ENCODE assay signal across 24 mouse cellular contexts in the genomic region with DNA sequence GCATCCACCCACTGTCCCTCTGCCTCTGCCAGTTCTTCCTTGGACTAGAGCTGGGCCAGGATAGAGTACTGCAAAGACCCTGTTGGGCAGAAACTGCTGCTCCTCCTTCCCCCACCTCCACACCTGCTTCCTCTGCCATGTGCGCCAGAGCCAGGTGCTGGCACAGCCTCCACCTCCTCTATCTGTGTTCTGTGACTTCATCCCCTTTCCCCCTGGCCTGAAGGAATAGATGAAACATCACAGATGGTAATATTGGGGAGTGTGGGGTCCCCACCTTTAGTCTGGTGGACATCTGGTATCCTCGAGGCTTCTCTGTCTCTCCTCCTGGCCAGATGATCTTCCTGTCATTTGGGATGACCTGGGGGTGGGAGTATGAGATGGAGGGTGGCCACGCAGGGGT. TPM values are rescaled to one million over a fixed set of nuclear protein-coding genes. Genes with fewer than 3 reads are reported as not detected.
DNase-seq lines count a peak whose midpoint lies in the region; ATAC-seq and TF ChIP-seq lines count a peak whose summit lies in the region.
"Had no signal": no experiment of that assay in that cellular context is flagged by ENCODE, and none has a peak within 500 bp of the region (broad histone marks: within the 10 kb centered on the region; RNA-seq: fewer than 3 reads in every experiment).

No protein-coding gene starts in this region.

- 68% methylated on average over 3 of the region's 3 CpGs for WGBS in midbrain, embryonic 11.5 days
- WGBS in midbrain, postnatal 0 days = 74% methylated on average over 3 of the region's 3 CpGs

- DNase-seq in cerebellum, postnatal 10 days = peak; percentile 59 to 63
- DNase-seq in cerebellum, postnatal 36 days = no peak
- peak; percentile 56 for DNase-seq in midbrain, embryonic 11.5 days (ENCODE audit: low spot score, missing footprints)
- DNase-seq in midbrain, postnatal 0 days (ENCODE audit: low spot score) = no peak
- DNase-seq in right cerebral cortex, postnatal 25 days = peak; percentile 4
- DNase-seq in right cerebral cortex, postnatal 10 days (ENCODE audit: low spot score in 2 of 2) = no peak
- DNase-seq: adrenal gland, adult 2 months; adrenal gland, postnatal 10 days; adrenal gland, postnatal 25 days; embryo, embryonic 11 days had no signal

- ATAC-seq in midbrain, embryonic 11.5 days (ENCODE audit: low FRiP score) = no peak
- no peak for ATAC-seq in midbrain, postnatal 0 days (ENCODE audit: low FRiP score)
- ATAC-seq: forebrain, embryonic 14.5 days; forebrain, embryonic 16.5 days had no signal

- H3K4me3 ChIP-seq in midbrain, embryonic 11.5 days (ENCODE audit: low read depth, low read length) = no peak overlapping the region
- no peak overlapping the region for H3K4me3 ChIP-seq in midbrain, postnatal 0 days (ENCODE audit: low read depth, low read length)
- H3K4me3 ChIP-seq: embryonic facial prominence, embryonic 13.5 days; embryonic facial prominence, embryonic 15.5 days; erythroblast, embryonic 14.5 days; forebrain, embryonic 10.5 days; forebrain, embryonic 12.5 days had no signal

- no peak overlapping the region for H3K4me2 ChIP-seq in midbrain, embryonic 11.5 days
- H3K4me2 ChIP-seq in midbrain, postnatal 0 days (ENCODE audit: low read depth, low read length, poor library complexity, severe bottlenecking) = no peak overlapping the region
- H3K4me2 ChIP-seq: embryonic facial prominence, embryonic 13.5 days; embryonic facial prominence, embryonic 15.5 days; forebrain, embryonic 12.5 days had no signal

- no peak overlapping the region for H3K27ac ChIP-seq in midbrain, embryonic 11.5 days (ENCODE audit: low read depth, low read length)
- H3K27ac ChIP-seq in midbrain, postnatal 0 days (ENCODE audit: low read depth, low read length) = no peak overlapping the region
- H3K27ac ChIP-seq: embryonic facial prominence, embryonic 13.5 days; embryonic facial prominence, embryonic 15.5 days; forebrain, embryonic 10.5 days; forebrain, embryonic 12.5 days had no signal

- no peaks in the 10 kb centered on the region for H3K36me3 ChIP-seq in midbrain, embryonic 11.5 days (ENCODE audit: control insufficient read depth, insufficient read depth, low read length)
- H3K36me3 ChIP-seq in midbrain, postnatal 0 days (ENCODE audit: insufficient read depth, low read length) = peaks cover 27% of the 10 kb centered on the region
- H3K36me3 ChIP-seq: embryonic facial prominence, embryonic 13.5 days; embryonic facial prominence, embryonic 15.5 days; forebrain, embryonic 10.5 days; forebrain, embryonic 12.5 days had no signal

- peaks cover 8% of the 10 kb centered on the region for H3K27me3 ChIP-seq in midbrain, embryonic 11.5 days (ENCODE audit: control insufficient read depth, insufficient read depth, low read length)
- no peaks in the 10 kb centered on the region for H3K27me3 ChIP-seq in midbrain, postnatal 0 days (ENCODE audit: insufficient read depth, low read length)

- TF ChIP-seq CTCF in midbrain, postnatal 0 days (IDR thresholded peaks at IDR 0.05) = no peak

- no peaks in the 10 kb centered on the region for H3K9me3 ChIP-seq in midbrain, embryonic 11.5 days (ENCODE audit: control insufficient read depth, low read length)
- H3K9me3 ChIP-seq in midbrain, postnatal 0 days (ENCODE audit: low read length) = no peaks in the 10 kb centered on the region
- H3K9me3 ChIP-seq: embryonic facial prominence, embryonic 13.5 days; embryonic facial prominence, embryonic 15.5 days; forebrain, embryonic 10.5 days; forebrain, embryonic 12.5 days had no signal

- no peaks in the 10 kb centered on the region for H3K4me1 ChIP-seq in midbrain, embryonic 11.5 days (ENCODE audit: control insufficient read depth, insufficient read depth, low read length)
- no peaks in the 10 kb centered on the region for H3K4me1 ChIP-seq in midbrain, postnatal 0 days (ENCODE audit: insufficient read depth, low read length)

- no peak overlapping the region for H3K9ac ChIP-seq in midbrain, embryonic 11.5 days (ENCODE audit: low read length)
- H3K9ac ChIP-seq in midbrain, postnatal 0 days (replicated peaks; ENCODE audit: low read length, poor library complexity, severe bottlenecking) = no peak overlapping the region
- H3K9ac ChIP-seq: embryonic facial prominence, embryonic 13.5 days; embryonic facial prominence, embryonic 15.5 days; forebrain, embryonic 12.5 days had no signal

RNA-seq across cellular contexts. Expression of a gene that starts 13.7 kb away (rescaled TPM):
- not detected in 2 replicates for polyA plus RNA-seq in midbrain, embryonic 11.5 days (2014; fragmentation: Nextera tagmentation; extraction: Ambion mirVana)
- not detected in 2 replicates for total RNA-seq in midbrain, postnatal 0 days (2014; rRNA removed)
- 0.23 and 0.26 TPM in 2 replicates for polyA plus RNA-seq in midbrain, postnatal 0 days (2015; fragmentation: Nextera tagmentation; extraction: Ambion mirVana)
- total RNA-seq: adrenal gland, adult 2 months; adrenal gland, postnatal 10 days; adrenal gland, postnatal 25 days; adrenal gland, postnatal 4 days; common myeloid progenitor, adult 5-6 weeks; ES-E14; MEL had no signal
- polyA plus RNA-seq: adrenal gland, adult 2 months; C2C12; embryonic facial prominence, embryonic 11.5 days; erythroblast, embryonic 14.5 days; forebrain, embryonic 10.5 days; forebrain, embryonic 12.5 days; forebrain, embryonic 14.5 days; forebrain, embryonic 16.5 days had no signal

RNA-seq across cellular contexts. Expression of a gene that starts 15.5 kb away (rescaled TPM):
- polyA plus RNA-seq in midbrain, embryonic 11.5 days (2014; fragmentation: Nextera tagmentation; extraction: Ambion mirVana) = not detected in 2 replicates
- total RNA-seq in midbrain, postnatal 0 days (2014; rRNA removed) = not detected in 2 replicates
- polyA plus RNA-seq in midbrain, postnatal 0 days (2015; fragmentation: Nextera tagmentation; extraction: Ambion mirVana) = not detected in 2 replicates
- total RNA-seq: adrenal gland, adult 2 months; adrenal gland, postnatal 10 days; adrenal gland, postnatal 25 days; adrenal gland, postnatal 4 days; common myeloid progenitor, adult 5-6 weeks; ES-E14; MEL had no signal
- polyA plus RNA-seq: adrenal gland, adult 2 months; brain, embryonic 14.5 days; C2C12; embryonic facial prominence, embryonic 11.5 days; embryonic facial prominence, embryonic 13.5 days; embryonic facial prominence, embryonic 15.5 days; erythroblast, embryonic 14.5 days; forebrain, embryonic 10.5 days; forebrain, embryonic 12.5 days; forebrain, embryonic 14.5 days; forebrain, embryonic 16.5 days had no signal

RNA-seq across cellular contexts. Expression of a gene that starts 15.5 kb away (rescaled TPM):
- 2.4 and 2.6 TPM in 2 replicates for polyA plus RNA-seq in midbrain, embryonic 11.5 days (2014; fragmentation: Nextera tagmentation; extraction: Ambion mirVana)
- 120 and 146 TPM in 2 replicates for total RNA-seq in midbrain, postnatal 0 days (2014; rRNA removed)
- 71.5 and 72.3 TPM in 2 replicates for polyA plus RNA-seq in midbrain, postnatal 0 days (2015; fragmentation: Nextera tagmentation; extraction: Ambion mirVana)
- total RNA-seq: common myeloid progenitor, adult 5-6 weeks; MEL had no signal
- polyA plus RNA-seq: erythroblast, embryonic 14.5 days had no signal

RNA-seq across cellular contexts. Expression of a gene that starts 28.7 kb away (rescaled TPM):
- 87.2 and 88.1 TPM in 2 replicates for polyA plus RNA-seq in midbrain, embryonic 11.5 days (2014; fragmentation: Nextera tagmentation; extraction: Ambion mirVana)
- 58.9 and 60.0 TPM in 2 replicates for total RNA-seq in midbrain, postnatal 0 days (2014; rRNA removed)
- polyA plus RNA-seq in midbrain, postnatal 0 days (2015; fragmentation: Nextera tagmentation; extraction: Ambion mirVana) = 42.2 and 53.1 TPM in 2 replicates

RNA-seq across cellular contexts. Expression of a gene that starts 31.2 kb away (rescaled TPM):
- polyA plus RNA-seq in midbrain, embryonic 11.5 days (2014; fragmentation: Nextera tagmentation; extraction: Ambion mirVana) = 105 and 117 TPM in 2 replicates
- 35.0 and 39.3 TPM in 2 replicates for total RNA-seq in midbrain, postnatal 0 days (2014; rRNA removed)
- 103 and 107 TPM in 2 replicates for polyA plus RNA-seq in midbrain, postnatal 0 days (2015; fragmentation: Nextera tagmentation; extraction: Ambion mirVana)

Comparison
In these comparisons a context has a peak if more than half of its experiments do, and no peak if none do; other contexts are left out.
1. DNase-seq: peak in cerebellum, postnatal 10 days (2 of 2), midbrain, embryonic 11.5 days (single experiment) and right cerebral cortex, postnatal 25 days (single experiment); none in cerebellum, postnatal 36 days (0 of 2), midbrain, postnatal 0 days (single experiment) and right cerebral cortex, postnatal 10 days (0 of 2).
2. RNA of a gene that starts 15.5 kb away (polyA plus RNA-seq): 71.5 to 72.3 TPM in midbrain, postnatal 0 days; 2.4 to 2.6 TPM in midbrain, embryonic 11.5 days; every median in the first group is over 10 times any median in the second.